Comparison of ENCODE assay signal across 28 mouse cellular contexts in the genomic region with DNA sequence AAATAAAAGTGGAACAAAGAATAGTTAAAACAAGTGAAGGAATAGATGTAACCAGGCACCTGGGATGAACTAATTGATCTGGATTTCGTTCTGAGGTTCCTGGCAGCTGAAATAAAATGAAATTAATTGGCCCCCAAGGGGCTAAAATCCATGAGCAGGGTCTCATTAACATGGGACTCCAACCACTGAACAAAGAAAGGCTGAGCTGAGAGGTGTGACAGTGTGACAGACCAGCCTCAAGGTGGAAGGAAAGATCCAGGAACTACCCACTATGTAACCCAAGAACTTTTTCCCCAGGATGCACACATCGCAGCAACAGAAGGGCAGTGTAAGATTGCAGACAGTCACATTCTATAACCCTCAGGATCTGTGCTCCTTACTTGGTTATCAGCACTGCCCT. TPM values are rescaled to one million over a fixed set of nuclear protein-coding genes. Genes with fewer than 3 reads are reported as not detected.
DNase-seq lines count a peak whose midpoint lies in the region; ATAC-seq and TF ChIP-seq lines count a peak whose summit lies in the region.
"Had no signal": no experiment of that assay in that cellular context is flagged by ENCODE, and none has a peak within 500 bp of the region (broad histone marks: within the 10 kb centered on the region; RNA-seq: fewer than 3 reads in every experiment).

No protein-coding gene starts in this region.

- ATAC-seq in midbrain, embryonic 15.5 days (replicated peaks): peak; percentile 70
- ATAC-seq: forebrain, embryonic 14.5 days; forebrain, postnatal 0 days; hindbrain, embryonic 16.5 days; Patski had no signal

- H3K9ac ChIP-seq in midbrain, embryonic 15.5 days: no peak overlapping the region
- H3K9ac ChIP-seq: embryonic facial prominence, embryonic 13.5 days; forebrain, postnatal 0 days; hindbrain, embryonic 13.5 days had no signal

- intact Hi-C loops in heart, postnatal 36 days (cut with DNase I): no loop called here

- H3K4me3 ChIP-seq in midbrain, embryonic 15.5 days: no peak overlapping the region
- H3K4me3 ChIP-seq: embryonic facial prominence, embryonic 13.5 days; hindbrain, embryonic 10.5 days; hindbrain, embryonic 13.5 days had no signal

- TF ChIP-seq CTCF in brain, embryonic 14.5 days (IDR thresholded peaks at IDR 0.05; ENCODE audit: borderline replicate concordance, extremely low read depth, insufficient read depth, insufficient read length): no peak

- WGBS in midbrain, embryonic 15.5 days: 49% methylated on average over 2 of the region's 2 CpGs

- H3K4me1 ChIP-seq in midbrain, embryonic 15.5 days: no peaks in the 10 kb centered on the region
- H3K4me1 ChIP-seq: embryonic facial prominence, embryonic 13.5 days; hindbrain, embryonic 10.5 days had no signal

- H3K4me2 ChIP-seq in midbrain, embryonic 15.5 days: no peak overlapping the region
- H3K4me2 ChIP-seq: embryonic facial prominence, embryonic 13.5 days; heart, embryonic 11.5 days; hindbrain, embryonic 13.5 days had no signal

- H3K27ac ChIP-seq in midbrain, embryonic 15.5 days: no peak overlapping the region
- H3K27ac ChIP-seq: embryonic facial prominence, embryonic 13.5 days; hindbrain, embryonic 10.5 days; hindbrain, embryonic 13.5 days had no signal

- no peaks in the 10 kb centered on the region for H3K9me3 ChIP-seq in midbrain, embryonic 15.5 days
- H3K9me3 ChIP-seq: embryonic facial prominence, embryonic 13.5 days; G1E; hindbrain, embryonic 10.5 days; hindbrain, embryonic 13.5 days had no signal

- DNase-seq in heart, adult 11 months: peak; percentile 52
- DNase-seq in heart, postnatal 36 days: no peak
- DNase-seq in brain, embryonic 14.5 days (ENCODE audit: low read depth): peak; percentile 52
- DNase-seq in forelimb bud, embryonic 11.5 days (ENCODE audit: low read depth, low spot score): peak; percentile 8
- DNase-seq in liver: no peak
- DNase-seq in layer of hippocampus, postnatal 25 days (ENCODE audit: extremely low spot score in 1 of 2, low spot score in 1 of 2): no peak
- DNase-seq: adrenal gland, postnatal 10 days; adrenal gland, postnatal 36 days; B cell, adult 2 months; cerebellum, adult 11 months; cerebellum, adult 2 months; cerebellum, adult 9-11 months; cerebellum, postnatal 25 days; forebrain, postnatal 0 days; gastrocnemius, postnatal 10 days; gastrocnemius, postnatal 36 days had no signal

- no peaks in the 10 kb centered on the region for H3K36me3 ChIP-seq in midbrain, embryonic 15.5 days (replicated peaks)
- H3K36me3 ChIP-seq: embryonic facial prominence, embryonic 13.5 days; G1E; hindbrain, embryonic 10.5 days; hindbrain, embryonic 13.5 days had no signal

- TF ChIP-seq POLR2A in brain, embryonic 14.5 days (IDR thresholded peaks at IDR 0.05; ENCODE audit: borderline replicate concordance, extremely low read depth, insufficient read depth, insufficient read length, poor library complexity, severe bottlenecking): no peak

- no peaks in the 10 kb centered on the region for H3K27me3 ChIP-seq in midbrain, embryonic 15.5 days (replicated peaks)
- H3K27me3 ChIP-seq: CH12.LX; embryonic facial prominence, embryonic 13.5 days; hindbrain, embryonic 13.5 days; Patski had no signal

RNA-seq across cellular contexts. Expression of a gene that starts 28.1 kb away (rescaled TPM):
- under 1 TPM in 1 of 2 experiments, not detected in 1; 0.11 TPM for total RNA-seq in heart, postnatal 36 days (2021)
- polyA plus RNA-seq in brain, embryonic 14.5 days (2012; rRNA removed): 13.6 and 36.0 TPM in 2 replicates
- polyA plus RNA-seq in midbrain, embryonic 15.5 days (2015; fragmentation: Nextera tagmentation; extraction: Ambion mirVana): 54.6 and 59.2 TPM in 2 replicates
- 100 to 1,000 TPM; 187 to 211 TPM for total RNA-seq in layer of hippocampus, postnatal 25 days (2021)
- total RNA-seq: CH12.LX; common myeloid progenitor, adult 5-6 weeks; gastrocnemius, postnatal 36 days; granulocyte monocyte progenitor cell, adult 5-6 weeks had no signal
- polyA plus RNA-seq: G1E, Patski had no signal

Comparison
In these comparisons a context has a peak if more than half of its experiments do, and no peak if none do; other contexts are left out.
1. DNase-seq: peak in heart, adult 11 months (single experiment), brain, embryonic 14.5 days (single experiment) and forelimb bud, embryonic 11.5 days (single experiment); none in heart, postnatal 36 days (0 of 2), liver (single experiment) and layer of hippocampus, postnatal 25 days (0 of 2).
2. RNA of a gene that starts 28.1 kb away (total RNA-seq): 187 to 211 TPM in layer of hippocampus, postnatal 25 days; 0.11 TPM in heart, postnatal 36 days; every median in the first group is over 100 times any median in the second.